Mouse (Mus musculus) thymus, postnatal 14 days (tissue): ENCODE measurements at regions not wholly inside any gene's neighbourhood (a gene's known extent, or its start where the extent isn't known, plus 50 kb on each side); places are given as distances from the start of the nearest gene placed in this dataset.
A peak's percentile ranks its signal among the peaks of the same experiment; 100 is the strongest.

Source experiments
- DNase-seq: peaks from one replicate; pipeline ENCODE4 v3.0.0; 2021

DNA sequence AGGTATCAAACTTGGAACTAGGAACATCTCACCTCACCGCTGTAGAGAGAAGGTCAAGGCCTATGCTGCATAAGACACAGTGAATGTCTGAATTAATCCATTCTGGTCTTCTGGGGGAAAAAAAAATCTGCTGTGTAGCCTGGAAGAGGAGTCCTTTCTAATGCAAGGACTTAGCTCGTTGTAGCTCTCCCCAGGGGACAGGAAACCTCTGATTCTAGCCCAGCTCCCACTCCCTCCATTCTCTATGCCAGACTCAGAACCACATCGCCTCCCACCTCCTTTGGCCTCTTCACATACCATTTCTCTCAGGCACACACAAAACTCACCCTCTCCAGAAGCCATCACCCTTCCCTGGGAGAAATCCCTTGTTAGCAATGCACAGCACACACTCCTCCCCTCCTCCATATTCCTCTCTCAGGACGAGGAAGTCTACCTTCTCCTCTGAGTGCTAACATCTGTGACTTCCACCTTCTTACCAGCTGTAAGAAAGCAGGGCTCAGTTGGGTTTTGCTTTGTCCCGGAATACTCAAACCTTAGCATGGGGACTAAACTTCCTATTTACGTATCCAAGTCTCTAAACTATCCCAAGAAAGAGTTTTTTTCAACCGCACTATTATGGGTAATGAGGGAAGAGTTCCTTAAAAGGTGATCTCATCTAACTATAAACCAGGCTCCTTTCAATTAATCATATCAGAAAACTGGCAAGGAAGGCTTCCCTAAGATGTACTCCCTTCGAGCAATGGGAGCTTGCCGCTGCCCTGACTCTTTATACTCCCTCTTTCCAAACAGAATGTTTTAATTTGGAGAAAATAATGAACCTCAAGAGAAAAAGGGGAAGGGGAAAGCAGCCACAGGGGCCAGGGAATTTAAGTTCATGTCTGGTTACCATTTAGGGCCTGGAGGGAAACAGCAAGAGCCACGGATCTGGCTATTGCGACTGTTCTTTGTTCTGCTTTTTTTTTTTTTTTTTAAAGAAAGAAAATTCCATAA is 167.2 kb upstream of the Dapk1 start:
- no peak for DNase-seq

DNA sequence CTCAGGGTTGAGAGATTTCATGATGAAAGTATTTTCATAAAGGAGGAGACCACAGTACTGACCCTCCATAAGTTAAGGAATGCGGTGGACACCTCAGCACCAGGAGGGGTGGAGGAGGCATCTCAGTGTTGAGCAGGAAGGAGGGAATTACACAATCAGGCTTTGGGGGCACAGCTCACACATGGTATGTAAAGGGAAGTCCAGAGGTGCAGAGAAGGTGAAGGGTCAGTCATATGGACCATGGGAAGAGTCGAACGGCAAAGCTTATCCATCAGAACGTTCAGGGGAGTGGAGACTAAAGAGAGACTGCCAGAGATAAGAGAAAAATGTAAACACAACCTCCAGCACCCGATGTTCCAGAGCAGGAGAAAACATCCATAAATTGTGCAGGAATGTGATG is 166.4 kb upstream of the Dapk1 start:
- DNase-seq = no peak

- no peak for DNase-seq
These were observed 163.6 kb upstream of the Dapk1 start for GRCm38 (mm10) chr13:60438177-60438576.

- no peak for DNase-seq
These were observed 161.2 kb upstream of the Dapk1 start for GRCm38 (mm10) chr13:60440586-60440985.

GRCm38 (mm10) chr13:60445164-60445563 is 156.6 kb upstream of the Dapk1 start:
- no peak for DNase-seq

GRCm38 (mm10) chr13:60446926-60447325 is 154.8 kb upstream of the Dapk1 start:
- no peak for DNase-seq

DNA sequence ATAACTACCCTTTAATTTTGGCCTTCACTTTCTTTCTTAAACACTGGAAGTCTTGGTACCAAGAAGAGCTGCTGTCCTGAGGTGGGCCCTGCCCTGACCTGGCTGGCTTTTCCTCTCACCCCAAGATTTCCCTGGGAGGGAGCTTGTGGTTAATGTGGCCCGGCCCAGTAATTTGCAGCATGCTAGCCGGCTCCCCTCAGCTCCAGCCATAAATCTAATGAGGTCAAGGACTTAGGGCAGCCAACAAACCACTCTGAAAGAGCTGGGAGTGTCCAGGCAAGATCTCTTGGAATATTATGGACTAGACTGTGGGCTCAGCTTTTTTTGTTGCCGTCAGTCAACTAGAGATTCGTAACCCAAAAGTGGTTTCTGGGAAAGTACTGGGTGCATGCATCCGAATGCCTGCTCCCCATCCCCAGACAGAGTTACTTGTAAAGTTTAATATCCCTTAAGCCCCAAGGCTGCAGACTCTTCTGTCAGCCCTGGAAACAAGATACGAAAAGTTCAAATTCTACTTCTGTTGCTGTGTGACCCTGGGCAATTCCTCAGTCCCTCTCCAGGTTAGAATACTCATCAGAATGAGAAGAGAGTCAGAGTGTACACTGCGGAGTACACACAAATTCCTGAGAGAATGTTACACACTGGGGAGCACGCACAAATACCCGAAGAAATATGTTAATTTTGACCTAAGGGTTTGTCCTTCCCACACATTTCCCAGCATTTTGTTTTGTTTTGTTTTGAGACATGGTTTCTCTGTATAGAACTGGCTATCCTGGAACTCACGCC is 150.8 kb upstream of the Dapk1 start:
- no peak for DNase-seq

- no peak for DNase-seq
These were observed 147.8 kb upstream of the Dapk1 start for GRCm38 (mm10) chr13:60453821-60454483.

- no peak for DNase-seq
These were observed 146.6 kb upstream of the Dapk1 start for GRCm38 (mm10) chr13:60455033-60455619.

GRCm38 (mm10) chr13:60455863-60456551 is 145.7 kb upstream of the Dapk1 start:
- no peak for DNase-seq

- DNase-seq = no peak
These were observed 144.5 kb upstream of the Dapk1 start for GRCm38 (mm10) chr13:60457277-60457676.

DNA sequence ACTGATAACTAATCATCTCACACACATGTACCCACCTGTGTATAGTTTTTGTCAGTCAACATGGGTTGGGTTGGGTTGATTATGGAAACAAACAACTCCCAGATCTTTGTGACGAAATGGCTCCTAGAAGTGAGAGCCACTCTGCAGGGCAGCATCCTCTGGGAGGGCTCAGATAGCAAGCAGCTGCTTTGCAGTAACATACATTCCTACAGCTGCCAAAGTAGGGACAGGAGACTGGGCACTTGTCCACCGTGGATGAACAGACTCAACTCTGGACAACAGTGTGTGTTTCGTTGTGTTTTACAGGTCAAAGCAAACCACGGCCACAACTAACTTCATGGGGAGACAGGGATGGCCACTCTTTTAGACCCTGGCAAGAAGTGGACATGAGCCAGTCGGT is 142.7 kb upstream of the Dapk1 start:
- DNase-seq = no peak

- no peak for DNase-seq
These were observed 135.0 kb upstream of the Dapk1 start for GRCm38 (mm10) chr13:60466553-60467313.

- DNase-seq = peak; percentile 35
These were observed 133.7 kb upstream of the Dapk1 start for GRCm38 (mm10) chr13:60467821-60468579.

- no peak for DNase-seq
These were observed 131.0 kb upstream of the Dapk1 start for GRCm38 (mm10) chr13:60470426-60471398.

GRCm38 (mm10) chr13:60471602-60472001 is 130.1 kb upstream of the Dapk1 start:
- no peak for DNase-seq

GRCm38 (mm10) chr13:60476366-60476765 is 125.4 kb upstream of the Dapk1 start:
- DNase-seq = no peak

- DNase-seq = no peak
These were observed 123.4 kb upstream of the Dapk1 start for GRCm38 (mm10) chr13:60478301-60478700.
